Mouse (Mus musculus) heart, postnatal 0 days (tissue): ENCODE measurements around the gene Txk.

Experiments used
- CTCF ChIP-seq: IDR thresholded peaks from 2 replicates; pipeline ENCODE4 v1.5.1; 2016; ENCODE audit warnings: antibody characterized with exemption, control low read depth, low read depth
- EP300 ChIP-seq: IDR thresholded peaks from 2 replicates; pipeline ENCODE4 v1.6.1; 2016; ENCODE audit warnings: antibody characterized with exemption, low read depth

DNA sequence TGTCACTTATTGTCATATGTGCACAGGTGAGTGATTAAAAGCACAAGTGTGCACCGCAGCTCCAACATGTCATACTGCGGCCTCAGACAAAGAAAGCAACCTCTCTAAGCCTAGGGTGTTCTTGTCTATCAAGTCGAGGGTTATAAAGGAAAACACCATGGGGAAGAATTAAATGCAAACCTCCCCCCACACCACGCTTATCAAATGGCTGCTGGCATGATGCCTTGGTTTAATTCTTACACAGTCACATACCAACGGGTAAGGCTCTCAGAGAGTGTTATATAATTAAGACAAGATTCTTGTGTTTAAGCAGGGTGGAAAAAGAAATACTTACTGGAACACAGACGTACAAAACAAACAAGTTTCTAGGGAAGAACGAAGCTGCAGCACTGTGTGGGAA, 16.8 kb downstream of the Txk start:
- TF ChIP-seq EP300 (no peak), CTCF (no peak)
